Mouse (Mus musculus): ENCODE data around the gene Plekhg5. TPM values are rescaled to one million over a fixed set of nuclear protein-coding genes. Genes with fewer than 3 reads are reported as not detected.

Plekhg5 gene
- polyA plus RNA-seq, 1 experiment from 2014 or later, result 10.0 TPM

DNA sequence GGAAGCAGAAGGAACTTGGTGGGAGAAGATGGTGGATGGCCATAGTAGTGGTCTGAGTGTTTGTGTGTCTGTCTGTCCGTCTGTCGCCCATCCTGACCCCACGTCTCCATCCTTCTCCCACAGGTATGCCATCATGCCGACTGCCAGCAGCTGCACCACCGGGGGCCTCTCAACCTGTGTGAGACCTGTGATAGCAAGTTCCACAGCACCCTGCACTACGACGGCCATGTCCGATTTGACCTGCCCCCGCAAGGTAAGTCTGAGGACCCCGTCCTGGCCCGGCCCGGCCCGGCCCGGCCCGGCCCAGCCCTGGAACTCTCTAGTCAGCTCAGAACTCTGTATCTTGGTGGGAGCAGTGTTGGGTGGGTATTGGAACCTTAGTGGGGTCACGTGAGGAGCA lies 29.6 kb downstream of the Plekhg5 start:
- ATAC-seq (ENCODE audit: low FRiP score) (no peak), DNase-seq (ENCODE audit: low spot score) (no peak)
- H3K27ac ChIP-seq, result no peak overlapping the region
- WGBS, result 93% methylated on average over 16 of the region's 16 CpGs
- H3K36me3 ChIP-seq (replicated peaks; ENCODE audit: control insufficient read depth, insufficient read depth), result peaks cover 16% of the 10 kb centered on the region; the same call in 1 of the 2 replicates
- H3K4me1 ChIP-seq (replicated peaks; ENCODE audit: control insufficient read depth, insufficient read depth, low read length), result no peaks in the 10 kb centered on the region
- H3K9me3 ChIP-seq (ENCODE audit: control insufficient read depth, low read length), result no peaks in the 10 kb centered on the region
- H3K4me3 ChIP-seq (replicated peaks; ENCODE audit: low read length), result no peak overlapping the region
- H3K27me3 ChIP-seq (ENCODE audit: control insufficient read depth, insufficient read depth, low read length), result no peaks in the 10 kb centered on the region
- H3K9ac ChIP-seq, result no peak overlapping the region
- no peak overlapping the region for H3K4me2 ChIP-seq (replicated peaks)

DNA sequence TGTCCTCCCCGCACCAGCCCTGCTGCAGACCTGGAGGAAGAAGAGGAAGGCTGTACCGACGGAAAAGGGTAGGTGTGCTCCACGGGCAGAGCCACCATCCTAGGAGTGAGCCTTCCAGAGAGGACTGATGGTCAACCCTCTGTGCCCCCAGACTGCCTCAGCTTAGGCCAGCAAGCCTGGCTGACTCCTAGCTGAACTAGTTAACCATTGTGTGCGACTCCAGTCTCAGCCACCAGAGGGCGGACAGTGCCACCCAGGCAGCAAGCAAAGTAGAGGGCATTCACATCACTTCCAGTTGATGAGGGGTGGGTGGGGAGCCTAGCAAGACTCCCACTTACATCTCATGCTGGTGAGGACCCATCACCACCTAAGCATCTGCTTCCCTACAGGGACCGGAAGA lies 30.7 kb downstream of the Plekhg5 start:
- Histone ChIP-seq H3K27me3 (ENCODE audit: control insufficient read depth, insufficient read depth, low read length) (no peaks in the 10 kb centered on the region), H3K9me3 (ENCODE audit: control insufficient read depth, low read length) (no peaks in the 10 kb centered on the region), H3K27ac (no peak overlapping the region), H3K4me3 (replicated peaks; ENCODE audit: low read length) (no peak overlapping the region), H3K36me3 (replicated peaks; ENCODE audit: control insufficient read depth, insufficient read depth) (peaks cover 16% of the 10 kb centered on the region; the same call in 1 of the 2 replicates), H3K4me1 (replicated peaks; ENCODE audit: control insufficient read depth, insufficient read depth, low read length) (peaks cover 2% of the 10 kb centered on the region; the same call in 1 of the 2 replicates), H3K4me2 (replicated peaks) (no peak overlapping the region), H3K9ac (no peak overlapping the region)
- ATAC-seq (ENCODE audit: low FRiP score) (no peak), DNase-seq (ENCODE audit: low spot score) (peak; percentile 69)
- 39% methylated on average over 7 of the region's 7 CpGs for WGBS

DNA sequence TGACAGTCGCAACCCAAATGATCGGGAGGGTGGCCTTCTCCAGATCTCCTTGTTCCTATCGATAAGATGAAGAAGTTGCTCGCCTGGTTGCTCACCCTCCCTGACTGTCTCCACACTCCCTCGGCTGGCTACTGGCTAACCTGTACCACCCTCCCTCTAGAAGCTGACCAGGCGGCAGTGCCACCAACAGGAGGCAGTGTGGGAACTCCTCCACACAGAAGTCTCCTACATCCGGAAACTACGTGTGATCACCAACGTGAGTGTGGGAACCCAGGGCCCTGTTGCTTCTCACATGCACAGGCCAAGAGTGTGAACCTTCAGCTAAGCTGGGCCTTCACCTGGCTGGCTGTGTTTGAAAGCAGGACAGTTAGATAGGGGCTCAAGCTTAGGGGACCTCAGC lies 34.4 kb downstream of the Plekhg5 start:
- ATAC-seq (ENCODE audit: low FRiP score) (no peak), DNase-seq (ENCODE audit: low spot score) (no peak)
- Histone ChIP-seq H3K36me3 (replicated peaks; ENCODE audit: control insufficient read depth, insufficient read depth) (peaks cover 29% of the 10 kb centered on the region), H3K27ac (no peak overlapping the region), H3K4me1 (replicated peaks; ENCODE audit: control insufficient read depth, insufficient read depth, low read length) (peaks cover 14% of the 10 kb centered on the region), H3K4me2 (replicated peaks) (no peak overlapping the region), H3K27me3 (ENCODE audit: control insufficient read depth, insufficient read depth, low read length) (no peaks in the 10 kb centered on the region), H3K9ac (no peak overlapping the region), H3K9me3 (ENCODE audit: control insufficient read depth, low read length) (no peaks in the 10 kb centered on the region), H3K4me3 (replicated peaks; ENCODE audit: low read length) (no peak overlapping the region)
- WGBS, result 55% methylated on average over 9 of the region's 9 CpGs

DNA sequence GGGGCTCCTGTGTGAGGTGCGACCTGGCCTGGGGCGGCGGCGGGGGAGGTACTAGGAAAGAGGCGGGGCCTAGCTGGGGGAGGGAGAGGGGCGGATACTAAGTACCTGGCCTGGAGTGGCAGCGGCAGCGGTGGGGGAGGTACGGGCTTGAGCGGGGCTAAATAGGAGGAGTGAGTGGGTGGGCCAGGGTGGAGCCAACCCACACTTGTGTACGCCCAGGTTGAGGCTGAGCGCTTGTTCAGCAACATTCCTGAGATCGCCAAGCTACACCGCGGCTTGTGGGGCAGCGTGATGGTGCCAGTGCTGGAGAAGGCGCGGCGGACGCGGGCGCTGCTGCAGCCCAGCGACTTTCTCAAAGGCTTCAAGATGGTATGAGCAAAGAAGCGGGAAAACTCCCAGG lies 35.2 kb downstream of the Plekhg5 start:
- DNase-seq (ENCODE audit: low spot score), result peak; percentile 42
- H3K4me2 ChIP-seq (replicated peaks), result peak overlapping the region; percentile 56
- WGBS, result 6% methylated on average over 24 of the region's 24 CpGs
- no peaks in the 10 kb centered on the region for H3K9me3 ChIP-seq (ENCODE audit: control insufficient read depth, low read length)
- H3K4me1 ChIP-seq (replicated peaks; ENCODE audit: control insufficient read depth, insufficient read depth, low read length), result peaks cover 14% of the 10 kb centered on the region
- H3K27me3 ChIP-seq (ENCODE audit: control insufficient read depth, insufficient read depth, low read length), result no peaks in the 10 kb centered on the region
- peak overlapping the region; percentile 16 for H3K9ac ChIP-seq
- peak; percentile 57 for ATAC-seq (ENCODE audit: low FRiP score)
- peaks cover 35% of the 10 kb centered on the region for H3K36me3 ChIP-seq (replicated peaks; ENCODE audit: control insufficient read depth, insufficient read depth)
- peak overlapping the region; percentile 55; the same call in 1 of the 2 replicates for H3K27ac ChIP-seq
- peak overlapping the region; percentile 30 for H3K4me3 ChIP-seq (replicated peaks; ENCODE audit: low read length)

DNA sequence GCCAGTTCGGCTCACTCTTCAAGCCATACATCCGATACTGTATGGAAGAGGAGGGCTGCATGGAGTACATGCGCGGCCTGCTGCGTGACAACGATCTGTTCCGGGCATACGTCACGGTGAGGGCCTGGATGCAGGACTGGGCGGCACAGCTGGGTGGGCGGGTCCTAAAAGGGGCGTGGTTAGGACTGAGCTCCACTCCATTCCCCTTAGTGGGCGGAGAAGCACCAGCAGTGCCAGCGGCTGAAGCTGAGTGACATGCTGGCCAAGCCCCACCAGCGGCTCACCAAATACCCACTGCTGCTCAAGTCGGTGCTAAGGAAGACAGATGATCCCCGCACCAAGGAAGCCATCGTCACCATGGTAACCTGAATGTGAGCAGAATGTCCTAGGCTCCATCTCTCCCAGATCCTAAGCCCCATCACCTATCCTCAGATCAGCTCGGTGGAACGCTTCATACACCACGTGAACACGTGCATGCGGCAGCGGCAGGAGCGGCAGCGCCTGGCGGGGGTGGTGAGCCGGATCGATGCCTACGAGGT lies 35.7 kb downstream of the Plekhg5 start:
- DNase-seq (ENCODE audit: low spot score) (peak; percentile 80), ATAC-seq (ENCODE audit: low FRiP score) (peak; percentile 93)
- 4% methylated on average over 30 of the region's 30 CpGs for WGBS
- Histone ChIP-seq H3K4me2 (replicated peaks) (peak overlapping the region; percentile 56), H3K27me3 (ENCODE audit: control insufficient read depth, insufficient read depth, low read length) (no peaks in the 10 kb centered on the region), H3K27ac (peak overlapping the region; percentile 55; the same call in 1 of the 2 replicates), H3K36me3 (replicated peaks; ENCODE audit: control insufficient read depth, insufficient read depth) (peaks cover 36% of the 10 kb centered on the region), H3K9ac (peak overlapping the region; percentile 16; the same call in 1 of the 2 replicates), H3K4me3 (replicated peaks; ENCODE audit: low read length) (peak overlapping the region; percentile 30), H3K9me3 (ENCODE audit: control insufficient read depth, low read length) (no peaks in the 10 kb centered on the region), H3K4me1 (replicated peaks; ENCODE audit: control insufficient read depth, insufficient read depth, low read length) (peaks cover 14% of the 10 kb centered on the region)

DNA sequence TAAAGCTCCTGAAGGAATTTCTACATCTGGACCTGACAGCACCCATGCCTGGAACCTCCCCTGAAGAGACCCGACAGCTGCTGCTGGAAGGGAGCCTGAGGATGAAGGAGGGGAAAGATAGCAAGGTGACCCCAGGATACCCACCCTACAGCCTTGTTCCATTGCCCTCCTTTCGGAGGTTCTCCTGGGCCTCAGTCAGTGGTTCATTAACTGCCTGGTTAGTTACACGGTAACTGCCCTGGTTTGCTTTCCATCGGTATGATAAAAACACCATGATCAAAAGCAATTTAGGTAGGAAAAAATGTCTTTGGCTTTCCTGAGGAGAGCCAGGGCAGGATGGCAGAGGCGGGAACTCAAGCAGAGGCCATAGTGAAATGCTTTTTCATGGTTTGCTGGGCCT lies 36.4 kb downstream of the Plekhg5 start:
- Histone ChIP-seq H3K4me1 (replicated peaks; ENCODE audit: control insufficient read depth, insufficient read depth, low read length) (peaks cover 14% of the 10 kb centered on the region), H3K27ac (peak overlapping the region; percentile 55; the same call in 1 of the 2 replicates), H3K4me3 (replicated peaks; ENCODE audit: low read length) (peak overlapping the region; percentile 30; the same call in 1 of the 2 replicates), H3K9me3 (ENCODE audit: control insufficient read depth, low read length) (no peaks in the 10 kb centered on the region), H3K9ac (peak overlapping the region; percentile 16; the same call in 1 of the 2 replicates), H3K27me3 (ENCODE audit: control insufficient read depth, insufficient read depth, low read length) (0 out of 2 replicates have a peak, but pooled peaks cover under 1% of the 10 kb centered on the region), H3K36me3 (replicated peaks; ENCODE audit: control insufficient read depth, insufficient read depth) (peaks cover 36% of the 10 kb centered on the region), H3K4me2 (replicated peaks) (peak overlapping the region; percentile 56)
- 75% methylated on average over 5 of the region's 5 CpGs for WGBS
- DNase-seq (ENCODE audit: low spot score), result no peak
- no peak for ATAC-seq (ENCODE audit: low FRiP score)

DNA sequence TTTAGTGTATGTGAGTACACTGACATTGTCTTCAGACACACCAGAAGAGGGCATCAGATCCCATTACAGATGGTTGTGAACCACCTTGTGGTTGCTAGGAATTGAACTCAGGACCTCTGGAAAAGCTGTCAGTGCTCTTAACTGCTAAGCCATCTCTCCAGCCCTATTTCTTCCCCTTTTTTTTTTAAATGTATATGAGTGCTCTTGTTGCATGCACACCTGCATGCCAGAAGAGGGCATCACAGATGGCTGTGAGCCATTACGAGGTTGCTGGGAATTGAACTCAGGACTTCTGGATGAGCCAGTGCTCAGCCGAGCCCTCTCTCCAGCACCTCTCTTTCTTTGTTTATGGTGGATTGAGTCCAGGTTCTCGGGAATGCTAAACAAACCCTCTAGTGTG lies 37.2 kb downstream of the Plekhg5 start:
- H3K4me2 ChIP-seq (replicated peaks), result no peak overlapping the region
- no peak for DNase-seq (ENCODE audit: low spot score)
- 90% methylated on average over 3 of the region's 3 CpGs for WGBS
- H3K9me3 ChIP-seq (ENCODE audit: control insufficient read depth, low read length), result no peaks in the 10 kb centered on the region
- H3K36me3 ChIP-seq (replicated peaks; ENCODE audit: control insufficient read depth, insufficient read depth), result peaks cover 28% of the 10 kb centered on the region
- no peak for ATAC-seq (ENCODE audit: low FRiP score)
- no peak overlapping the region for H3K27ac ChIP-seq
- peaks cover 8% of the 10 kb centered on the region for H3K27me3 ChIP-seq (ENCODE audit: control insufficient read depth, insufficient read depth, low read length)
- H3K9ac ChIP-seq, result no peak overlapping the region
- H3K4me3 ChIP-seq (replicated peaks; ENCODE audit: low read length), result no peak overlapping the region
- H3K4me1 ChIP-seq (replicated peaks; ENCODE audit: control insufficient read depth, insufficient read depth, low read length), result peaks cover 14% of the 10 kb centered on the region

DNA sequence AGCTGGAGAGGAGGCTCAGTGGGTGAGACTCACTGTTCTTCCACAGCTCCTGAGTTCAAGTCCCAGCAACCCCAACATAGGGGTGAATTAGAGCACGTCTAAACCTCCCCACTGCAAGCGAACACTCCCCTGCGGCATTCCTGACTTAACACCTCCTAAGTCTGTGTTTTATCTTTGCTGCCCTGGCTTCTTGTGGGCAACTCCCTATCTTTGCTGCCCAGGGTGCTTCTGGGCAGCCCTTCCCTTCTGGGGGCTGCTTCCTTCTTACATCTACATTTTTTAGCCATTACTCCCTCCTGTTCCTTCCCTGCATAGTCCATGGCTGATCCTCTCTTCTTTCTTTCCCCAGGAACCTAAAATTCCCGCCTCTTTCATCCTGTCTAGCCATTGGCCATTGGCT lies 38.4 kb downstream of the Plekhg5 start:
- H3K36me3 ChIP-seq (replicated peaks; ENCODE audit: control insufficient read depth, insufficient read depth), result peaks cover 27% of the 10 kb centered on the region
- H3K4me2 ChIP-seq (replicated peaks), result no peak overlapping the region
- no peak overlapping the region for H3K9ac ChIP-seq
- ATAC-seq (ENCODE audit: low FRiP score) (no peak), DNase-seq (ENCODE audit: low spot score) (no peak)
- no peak overlapping the region for H3K4me3 ChIP-seq (replicated peaks; ENCODE audit: low read length)
- H3K4me1 ChIP-seq (replicated peaks; ENCODE audit: control insufficient read depth, insufficient read depth, low read length), result peaks cover 14% of the 10 kb centered on the region
- WGBS, result 86% methylated on average over 4 of the region's 4 CpGs
- H3K27ac ChIP-seq, result no peak overlapping the region
- no peaks in the 10 kb centered on the region for H3K9me3 ChIP-seq (ENCODE audit: control insufficient read depth, low read length)
- H3K27me3 ChIP-seq (ENCODE audit: control insufficient read depth, insufficient read depth, low read length), result peaks cover 20% of the 10 kb centered on the region

DNA sequence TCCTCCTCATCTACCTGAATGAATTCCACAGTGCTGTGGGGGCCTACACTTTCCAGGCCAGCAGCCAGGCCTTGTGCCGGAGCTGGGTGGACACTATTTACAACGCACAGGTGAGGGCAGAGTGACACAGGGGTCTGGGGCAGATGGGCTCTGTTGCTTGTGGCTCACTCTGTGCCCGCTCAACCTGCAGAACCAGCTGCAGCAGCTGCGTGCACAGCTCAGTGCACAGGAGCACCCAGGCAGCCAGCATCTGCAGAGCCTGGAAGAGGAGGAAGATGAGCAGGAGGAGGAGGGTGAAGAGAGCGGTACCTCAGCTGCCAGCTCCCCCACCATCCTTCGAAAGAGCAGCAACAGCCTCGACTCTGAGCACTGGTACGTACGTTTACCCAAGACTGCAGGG lies 40.0 kb downstream of the Plekhg5 start:
- WGBS, result 82% methylated on average over 9 of the region's 9 CpGs
- peaks cover 37% of the 10 kb centered on the region for H3K27me3 ChIP-seq (ENCODE audit: control insufficient read depth, insufficient read depth, low read length)
- DNase-seq (ENCODE audit: low spot score) (no peak), ATAC-seq (ENCODE audit: low FRiP score) (no peak)
- H3K9me3 ChIP-seq (ENCODE audit: control insufficient read depth, low read length), result no peaks in the 10 kb centered on the region
- H3K36me3 ChIP-seq (replicated peaks; ENCODE audit: control insufficient read depth, insufficient read depth), result peaks cover 23% of the 10 kb centered on the region
- no peak overlapping the region for H3K4me2 ChIP-seq (replicated peaks)
- no peak overlapping the region for H3K9ac ChIP-seq
- H3K4me1 ChIP-seq (replicated peaks; ENCODE audit: control insufficient read depth, insufficient read depth, low read length), result peaks cover 14% of the 10 kb centered on the region
- no peak overlapping the region for H3K27ac ChIP-seq
- no peak overlapping the region for H3K4me3 ChIP-seq (replicated peaks; ENCODE audit: low read length)

Measured in hindbrain, embryonic 14.5 days (tissue).